Mouse (Mus musculus): ENCODE measurements at regions not wholly inside any gene's neighbourhood (a gene's known extent, or its start where the extent isn't known, plus 50 kb on each side); places are given as distances from the start of the nearest gene placed in this dataset.

GRCm38 (mm10) chr4:87657855-87658254 is 375.3 kb downstream of the Mllt3 start:
- Histone ChIP-seq H3K27me3 (replicated peaks; ENCODE audit: control insufficient read depth, insufficient read depth, low read length) (no peaks in the 10 kb centered on the region), H3K9me3 (ENCODE audit: control insufficient read depth, low read length) (no peaks in the 10 kb centered on the region), H3K4me3 (ENCODE audit: low read depth, low read length) (no peak overlapping the region), H3K4me1 (replicated peaks; ENCODE audit: control insufficient read depth, insufficient read depth, low read length) (no peaks in the 10 kb centered on the region), H3K27ac (ENCODE audit: low read depth, low read length) (no peak overlapping the region), H3K9ac (ENCODE audit: low read depth, low read length) (no peak overlapping the region), H3K4me2 (no peak overlapping the region), H3K36me3 (ENCODE audit: control insufficient read depth, insufficient read depth, low read length) (no peaks in the 10 kb centered on the region)
- ATAC-seq (replicated peaks; ENCODE audit: low FRiP score), result no peak
- 29% methylated on average over 2 of the region's 2 CpGs for WGBS
- DNase-seq (ENCODE audit: low spot score), result no peak

- Histone ChIP-seq H3K27me3 (replicated peaks; ENCODE audit: control insufficient read depth, insufficient read depth, low read length) (no peaks in the 10 kb centered on the region), H3K4me3 (ENCODE audit: low read depth, low read length) (no peak overlapping the region), H3K36me3 (ENCODE audit: control insufficient read depth, insufficient read depth, low read length) (no peaks in the 10 kb centered on the region), H3K27ac (ENCODE audit: low read depth, low read length) (no peak overlapping the region), H3K9ac (ENCODE audit: low read depth, low read length) (no peak overlapping the region), H3K4me1 (replicated peaks; ENCODE audit: control insufficient read depth, insufficient read depth, low read length) (no peaks in the 10 kb centered on the region), H3K9me3 (ENCODE audit: control insufficient read depth, low read length) (no peaks in the 10 kb centered on the region), H3K4me2 (no peak overlapping the region)
- ATAC-seq (replicated peaks; ENCODE audit: low FRiP score), result no peak
- WGBS, result 59% methylated on average over 5 of the region's 5 CpGs
- DNase-seq (ENCODE audit: low spot score), result no peak
Observed at GRCm38 (mm10) chr4:87653440-87654165, 379.6 kb downstream of the Mllt3 start.

- DNase-seq (ENCODE audit: low spot score) (no peak), ATAC-seq (replicated peaks; ENCODE audit: low FRiP score) (no peak)
- H3K27ac ChIP-seq (ENCODE audit: low read depth, low read length), result no peak overlapping the region
- H3K4me3 ChIP-seq (ENCODE audit: low read depth, low read length), result no peak overlapping the region
- H3K36me3 ChIP-seq (ENCODE audit: control insufficient read depth, insufficient read depth, low read length), result no peaks in the 10 kb centered on the region
- H3K27me3 ChIP-seq (replicated peaks; ENCODE audit: control insufficient read depth, insufficient read depth, low read length), result no peaks in the 10 kb centered on the region
- WGBS, result 65% methylated on average over 8 of the region's 8 CpGs
- H3K4me1 ChIP-seq (replicated peaks; ENCODE audit: control insufficient read depth, insufficient read depth, low read length), result no peaks in the 10 kb centered on the region
- no peaks in the 10 kb centered on the region for H3K9me3 ChIP-seq (ENCODE audit: control insufficient read depth, low read length)
- no peak overlapping the region for H3K4me2 ChIP-seq
- no peak overlapping the region for H3K9ac ChIP-seq (ENCODE audit: low read depth, low read length)
Observed at GRCm38 (mm10) chr4:87652314-87652934, 380.7 kb downstream of the Mllt3 start.

- Histone ChIP-seq H3K27me3 (replicated peaks; ENCODE audit: control insufficient read depth, insufficient read depth, low read length) (no peaks in the 10 kb centered on the region), H3K9me3 (ENCODE audit: control insufficient read depth, low read length) (no peaks in the 10 kb centered on the region), H3K4me1 (replicated peaks; ENCODE audit: control insufficient read depth, insufficient read depth, low read length) (no peaks in the 10 kb centered on the region), H3K36me3 (ENCODE audit: control insufficient read depth, insufficient read depth, low read length) (no peaks in the 10 kb centered on the region), H3K4me3 (ENCODE audit: low read depth, low read length) (no peak overlapping the region), H3K9ac (ENCODE audit: low read depth, low read length) (no peak overlapping the region), H3K27ac (ENCODE audit: low read depth, low read length) (no peak overlapping the region), H3K4me2 (no peak overlapping the region)
- DNase-seq (ENCODE audit: low spot score) (no peak), ATAC-seq (replicated peaks; ENCODE audit: low FRiP score) (no peak)
- 80% methylated on average over 3 of the region's 3 CpGs for WGBS
Observed at GRCm38 (mm10) chr4:87651275-87651674, 381.9 kb downstream of the Mllt3 start.

- H3K27me3 ChIP-seq (replicated peaks; ENCODE audit: control insufficient read depth, insufficient read depth, low read length), result no peaks in the 10 kb centered on the region
- no peaks in the 10 kb centered on the region for H3K4me1 ChIP-seq (replicated peaks; ENCODE audit: control insufficient read depth, insufficient read depth, low read length)
- H3K36me3 ChIP-seq (ENCODE audit: control insufficient read depth, insufficient read depth, low read length), result no peaks in the 10 kb centered on the region
- 72% methylated on average over 6 of the region's 6 CpGs for WGBS
- no peak overlapping the region for H3K9ac ChIP-seq (ENCODE audit: low read depth, low read length)
- H3K27ac ChIP-seq (ENCODE audit: low read depth, low read length), result no peak overlapping the region
- H3K9me3 ChIP-seq (ENCODE audit: control insufficient read depth, low read length), result no peaks in the 10 kb centered on the region
- no peak overlapping the region for H3K4me3 ChIP-seq (ENCODE audit: low read depth, low read length)
- H3K4me2 ChIP-seq, result no peak overlapping the region
- DNase-seq (ENCODE audit: low spot score) (no peak), ATAC-seq (replicated peaks; ENCODE audit: low FRiP score) (no peak)
Observed at GRCm38 (mm10) chr4:87650837-87651236, 382.3 kb downstream of the Mllt3 start.

GRCm38 (mm10) chr4:87650393-87650792 is 382.8 kb downstream of the Mllt3 start:
- ATAC-seq (replicated peaks; ENCODE audit: low FRiP score) (no peak), DNase-seq (ENCODE audit: low spot score) (no peak)
- Histone ChIP-seq H3K4me1 (replicated peaks; ENCODE audit: control insufficient read depth, insufficient read depth, low read length) (no peaks in the 10 kb centered on the region), H3K9ac (ENCODE audit: low read depth, low read length) (no peak overlapping the region), H3K4me2 (no peak overlapping the region), H3K9me3 (ENCODE audit: control insufficient read depth, low read length) (no peaks in the 10 kb centered on the region), H3K4me3 (ENCODE audit: low read depth, low read length) (no peak overlapping the region), H3K27me3 (replicated peaks; ENCODE audit: control insufficient read depth, insufficient read depth, low read length) (no peaks in the 10 kb centered on the region), H3K27ac (ENCODE audit: low read depth, low read length) (no peak overlapping the region), H3K36me3 (ENCODE audit: control insufficient read depth, insufficient read depth, low read length) (no peaks in the 10 kb centered on the region)
- WGBS, result 85% methylated on average over 3 of the region's 3 CpGs

- Histone ChIP-seq H3K9me3 (ENCODE audit: control insufficient read depth, low read length) (no peaks in the 10 kb centered on the region), H3K4me1 (replicated peaks; ENCODE audit: control insufficient read depth, insufficient read depth, low read length) (no peaks in the 10 kb centered on the region), H3K27me3 (replicated peaks; ENCODE audit: control insufficient read depth, insufficient read depth, low read length) (no peaks in the 10 kb centered on the region), H3K4me2 (no peak overlapping the region), H3K9ac (ENCODE audit: low read depth, low read length) (no peak overlapping the region), H3K36me3 (ENCODE audit: control insufficient read depth, insufficient read depth, low read length) (no peaks in the 10 kb centered on the region), H3K4me3 (ENCODE audit: low read depth, low read length) (no peak overlapping the region), H3K27ac (ENCODE audit: low read depth, low read length) (no peak overlapping the region)
- DNase-seq (ENCODE audit: low spot score), result no peak
- ATAC-seq (replicated peaks; ENCODE audit: low FRiP score), result no peak
Observed at GRCm38 (mm10) chr4:87648919-87649318, 384.2 kb downstream of the Mllt3 start.

GRCm38 (mm10) chr4:87647932-87648911 is 384.9 kb downstream of the Mllt3 start:
- DNase-seq (ENCODE audit: low spot score) (no peak), ATAC-seq (replicated peaks; ENCODE audit: low FRiP score) (no peak; the same call in 1 of the 2 replicates)
- Histone ChIP-seq H3K9ac (ENCODE audit: low read depth, low read length) (no peak overlapping the region), H3K27me3 (replicated peaks; ENCODE audit: control insufficient read depth, insufficient read depth, low read length) (no peaks in the 10 kb centered on the region), H3K27ac (ENCODE audit: low read depth, low read length) (no peak overlapping the region), H3K4me2 (peak overlapping the region; percentile 44), H3K9me3 (ENCODE audit: control insufficient read depth, low read length) (no peaks in the 10 kb centered on the region), H3K4me1 (replicated peaks; ENCODE audit: control insufficient read depth, insufficient read depth, low read length) (no peaks in the 10 kb centered on the region), H3K4me3 (ENCODE audit: low read depth, low read length) (peak overlapping the region; percentile 1; the same call in 1 of the 2 replicates), H3K36me3 (ENCODE audit: control insufficient read depth, insufficient read depth, low read length) (no peaks in the 10 kb centered on the region)
- 22% methylated on average over 26 of the region's 26 CpGs for WGBS

Data from liver, embryonic 11.5 days (tissue).